Mouse (Mus musculus) embryonic fibroblast, embryonic 13.5 days (primary cell): ENCODE measurements at regions not wholly inside any gene's neighbourhood (a gene's known extent, or its start where the extent isn't known, plus 50 kb on each side); places are given as distances from the start of the nearest gene placed in this dataset.

ENCODE experiments used
- CTCF ChIP-seq: IDR thresholded peaks from 2 replicates; pipeline ENCODE4 v1.5.1; 2011; ENCODE audit warnings: mild to moderate bottlenecking, control low read depth, low read length, moderate library complexity, borderline replicate concordance; ENCODE audit not compliant: insufficient read depth
- POLR2A ChIP-seq: IDR thresholded peaks from 2 replicates; pipeline ENCODE4 v1.6.1; 2011; ENCODE audit warnings: low read depth, mild to moderate bottlenecking, control low read depth, low read length, moderate library complexity

- no peak for TF ChIP-seq POLR2A
- TF ChIP-seq CTCF, result no peak
Observed at GRCm38 (mm10) chr3:126293645-126294044, 69.8 kb upstream of the Arsj start.
